Mouse (Mus musculus) layer of hippocampus, adult 18-20 months (tissue): ENCODE measurements around the gene Aicda. TPM values are rescaled to one million over a fixed set of nuclear protein-coding genes. Genes with fewer than 3 reads are reported as not detected.
"Not testable (repeated sequence)": the region's sequence is repeated elsewhere in the genome, so short reads cannot be mapped to it uniquely, and the experiment has no call there.

ENCODE experiments used
- DNase-seq, 2 experiments: peaks; one replicate each; pipeline ENCODE4 v3.0.0; 2022; ENCODE audit warnings: low spot score in 2 of 2
- total RNA-seq, 2 experiments: library from RNA; stranded (reverse); gene quantifications; 2 replicates each; pipeline ENCODE4 v1.2.3; 2021

Gene Aicda
- total RNA-seq, 2 experiments from 2014 or later: not detected

DNA sequence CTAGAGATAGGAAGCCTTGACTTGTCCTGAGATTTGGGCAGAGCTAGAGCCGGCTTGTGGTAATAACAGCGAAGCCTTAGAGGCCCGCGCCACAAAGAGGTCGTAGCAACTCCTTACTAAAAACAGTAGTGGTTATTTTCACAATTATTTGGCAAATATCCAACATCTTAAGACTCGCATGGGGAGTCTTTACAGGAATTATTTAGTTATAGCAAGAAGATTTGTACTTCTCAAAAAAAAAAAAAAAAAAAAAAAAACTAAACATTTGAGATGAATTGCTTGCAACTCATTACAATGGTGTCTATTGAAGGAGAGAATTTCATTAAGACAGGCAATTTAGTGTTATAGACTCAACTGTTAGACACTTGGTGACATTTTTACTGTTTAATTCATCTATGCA is 501 bp downstream of the Aicda start:
- DNase-seq: no peak

DNA sequence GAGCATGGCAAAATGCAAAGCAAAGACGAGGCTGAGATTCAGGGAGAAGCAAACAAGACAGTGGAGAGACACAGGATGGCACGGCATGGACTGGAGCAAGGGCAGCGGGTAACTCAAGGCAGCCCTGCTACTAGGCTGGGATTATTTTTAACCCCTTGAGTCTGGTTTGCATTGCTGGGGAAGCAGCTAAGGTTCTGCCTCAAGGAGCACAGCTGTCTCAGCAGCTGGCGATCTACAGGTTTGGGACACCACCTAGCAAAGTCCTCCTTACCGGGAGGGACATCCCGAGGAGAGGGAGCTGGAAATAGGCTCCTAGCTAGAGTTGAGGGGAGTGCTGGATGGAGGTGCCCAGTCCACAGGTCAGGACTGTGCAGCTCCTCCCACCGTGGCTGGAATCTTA is 1.7 kb downstream of the Aicda start:
- DNase-seq: no peak

GRCm38 (mm10) chr6:122556959-122557561 is 3.5 kb downstream of the Aicda start:
- DNase-seq: peak; percentile 48 to 90

GRCm38 (mm10) chr6:122560427-122560826 is 6.8 kb downstream of the Aicda start:
- peak; percentile 37 to 71 for DNase-seq

GRCm38 (mm10) chr6:122561005-122561404 is 7.4 kb downstream of the Aicda start:
- no peak for DNase-seq

- peak; percentile 51 to 86 for DNase-seq
These were observed 8.9 kb downstream of the Aicda start for GRCm38 (mm10) chr6:122562463-122562862.

DNA sequence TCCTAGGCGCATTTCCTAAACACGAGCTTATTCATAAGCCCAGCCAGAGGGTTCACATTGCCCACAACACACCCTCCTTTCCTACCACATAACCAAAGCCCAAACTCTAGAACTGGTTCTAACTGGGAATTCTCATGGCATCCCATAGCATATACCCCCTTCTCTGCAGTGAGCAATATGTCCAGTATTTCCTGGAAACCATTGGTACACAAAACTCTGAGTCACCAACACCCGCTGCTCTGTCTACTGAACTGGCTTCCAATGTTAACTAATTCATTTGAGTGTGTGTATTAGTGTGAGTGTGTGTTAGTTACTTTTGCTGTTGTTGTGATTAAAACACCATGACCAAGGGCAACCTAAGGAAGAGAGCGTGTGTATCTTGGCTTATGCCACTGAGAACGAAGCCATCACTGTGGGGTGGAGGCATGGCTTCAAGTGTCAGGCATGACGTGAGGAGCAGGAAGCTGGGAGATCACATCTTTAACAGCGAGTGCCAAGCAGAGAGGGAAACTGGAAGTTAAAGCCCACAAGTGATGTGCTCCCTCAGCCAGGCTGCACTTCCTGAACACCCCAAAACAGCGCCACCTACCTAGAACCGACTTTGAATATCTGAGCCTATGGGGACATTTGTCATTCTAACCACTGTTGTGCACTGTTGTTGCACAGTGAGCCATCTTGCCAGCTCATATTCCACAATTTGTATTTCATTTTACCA is 11.6 kb downstream of the Aicda start:
- no peak for DNase-seq

DNA sequence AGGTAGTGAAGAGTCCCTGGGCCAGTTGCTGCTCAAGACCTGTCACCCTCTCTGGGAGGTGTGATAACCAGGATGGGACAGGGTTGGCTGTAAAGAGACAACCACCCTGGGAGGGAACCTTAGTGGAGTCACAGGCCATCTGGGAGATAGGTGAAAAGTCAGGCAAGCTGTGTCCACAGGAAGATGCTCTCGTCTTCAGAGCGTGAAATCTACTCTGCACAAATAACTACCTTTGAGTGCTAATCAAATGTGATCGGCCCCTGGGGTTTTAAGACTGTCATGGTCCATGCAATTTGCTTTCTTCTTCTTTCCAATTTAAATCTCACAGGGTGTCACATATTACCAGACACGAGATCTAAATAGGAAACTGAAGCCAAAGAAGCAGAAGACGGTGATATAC is 15.5 kb downstream of the Aicda start:
- no peak for DNase-seq

DNA sequence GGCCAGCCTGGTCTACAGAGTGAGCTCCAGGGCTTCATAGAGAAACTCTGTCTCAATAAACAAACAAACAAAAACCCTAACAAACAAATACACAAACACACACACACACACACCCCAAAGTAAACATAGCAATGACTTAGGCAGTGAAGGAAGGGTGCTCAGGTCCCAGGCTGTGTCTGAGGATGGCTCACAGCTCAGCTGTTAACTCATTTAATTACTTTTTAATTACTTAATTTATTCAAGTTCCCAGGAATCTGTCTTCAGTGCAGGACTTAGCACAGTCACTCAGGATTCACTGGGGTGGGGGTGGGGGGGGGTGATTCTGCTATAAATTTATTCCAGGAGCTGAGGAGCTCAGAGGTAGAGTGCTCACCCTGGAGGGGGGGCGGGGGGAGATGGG is 16.2 kb downstream of the Aicda start:
- no peak for DNase-seq

DNA sequence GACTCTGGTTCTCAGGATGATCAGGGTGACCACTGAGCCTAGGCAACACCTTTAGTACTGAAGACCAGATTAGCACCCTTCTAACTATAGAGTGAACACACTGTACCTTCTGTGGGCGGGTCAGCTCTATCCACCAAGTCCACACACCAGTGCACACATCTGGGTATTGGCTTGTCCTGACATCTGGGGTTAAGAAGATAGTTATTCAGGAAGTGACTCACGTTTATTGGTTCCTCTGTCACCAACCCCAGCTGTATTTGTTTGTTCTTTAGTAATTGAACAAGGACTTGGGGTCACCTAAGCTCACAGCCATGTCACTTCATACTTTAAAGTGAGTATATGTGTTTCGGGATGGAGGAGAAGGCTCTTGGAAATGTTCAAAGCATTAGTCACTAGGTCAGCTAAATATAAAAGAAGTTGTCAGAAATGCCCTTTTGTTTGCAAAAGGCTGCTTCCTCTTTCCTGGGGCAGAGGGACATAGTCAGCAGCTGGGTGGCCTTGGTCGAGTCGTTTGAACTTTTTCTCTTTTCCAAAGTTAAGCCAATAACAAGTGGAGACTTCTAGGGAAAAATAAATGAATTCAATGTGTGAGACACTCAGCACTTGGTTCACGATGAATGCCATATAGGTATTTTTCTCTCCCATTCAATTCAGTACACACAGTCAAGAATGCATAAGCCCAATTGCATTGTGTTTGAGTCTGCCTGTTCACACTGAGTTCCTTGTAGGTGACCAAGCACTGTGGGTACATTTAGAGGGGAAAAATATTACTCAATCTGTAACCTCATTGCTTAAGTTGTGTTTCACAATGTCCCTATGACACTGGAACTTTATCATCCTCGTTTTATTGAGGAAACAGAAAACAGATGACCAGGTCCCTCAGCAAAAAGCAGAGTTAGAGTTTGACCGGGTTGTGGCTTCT is 17.4 kb downstream of the Aicda start:
- no peak for DNase-seq

- no peak for DNase-seq
These were observed 18.0 kb downstream of the Aicda start for GRCm38 (mm10) chr6:122571617-122571959.

DNA sequence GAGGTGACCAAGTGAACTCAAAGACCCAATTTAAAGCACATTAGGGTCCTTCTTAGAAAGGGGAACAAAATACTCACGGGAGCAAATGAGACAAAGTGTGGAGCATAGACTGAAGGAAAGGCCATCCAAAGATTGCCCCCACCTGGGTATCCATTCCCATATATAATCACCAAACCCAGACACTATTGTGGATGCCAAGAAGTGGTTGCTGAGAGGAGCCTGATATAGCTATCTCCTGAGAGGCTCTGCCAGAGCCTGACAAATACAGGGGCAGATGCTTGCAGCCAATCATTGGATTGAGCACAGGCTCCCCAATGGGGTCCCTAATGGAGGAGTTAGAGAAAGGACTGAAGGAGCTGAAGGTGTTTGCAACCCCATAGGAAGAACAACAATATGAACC is 21.4 kb downstream of the Aicda start:
- DNase-seq: not testable (repeated sequence)

GRCm38 (mm10) chr6:122577030-122577429 is 23.4 kb downstream of the Aicda start:
- no peak for DNase-seq

DNA sequence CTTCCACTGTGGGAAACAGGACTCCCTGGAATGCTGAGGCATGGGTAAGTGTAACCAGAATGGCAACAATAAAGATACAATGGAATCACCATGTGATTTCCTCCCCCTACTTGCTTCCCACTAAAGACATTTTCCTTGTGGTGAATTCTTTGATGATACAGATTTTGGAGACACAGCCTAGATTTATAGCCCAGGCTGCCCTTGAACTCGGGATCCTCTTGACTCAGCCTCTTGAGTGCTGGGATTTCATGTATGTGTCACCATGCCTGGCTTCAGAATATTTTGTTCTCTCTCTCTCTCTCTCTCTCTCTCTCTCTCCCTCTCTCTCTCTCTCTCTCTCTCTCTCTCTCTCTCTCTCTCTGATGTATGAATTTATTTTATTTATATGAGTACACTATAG is 25.5 kb downstream of the Aicda start:
- no peak for DNase-seq

- DNase-seq: no peak
These were observed 37.6 kb downstream of the Aicda start for GRCm38 (mm10) chr6:122591027-122591758.

GRCm38 (mm10) chr6:122592905-122593304 is 39.3 kb downstream of the Aicda start:
- DNase-seq: no peak

GRCm38 (mm10) chr6:122595637-122596036 is 42.0 kb downstream of the Aicda start:
- DNase-seq: peak in 1 of 2 experiments; percentile 28

DNA sequence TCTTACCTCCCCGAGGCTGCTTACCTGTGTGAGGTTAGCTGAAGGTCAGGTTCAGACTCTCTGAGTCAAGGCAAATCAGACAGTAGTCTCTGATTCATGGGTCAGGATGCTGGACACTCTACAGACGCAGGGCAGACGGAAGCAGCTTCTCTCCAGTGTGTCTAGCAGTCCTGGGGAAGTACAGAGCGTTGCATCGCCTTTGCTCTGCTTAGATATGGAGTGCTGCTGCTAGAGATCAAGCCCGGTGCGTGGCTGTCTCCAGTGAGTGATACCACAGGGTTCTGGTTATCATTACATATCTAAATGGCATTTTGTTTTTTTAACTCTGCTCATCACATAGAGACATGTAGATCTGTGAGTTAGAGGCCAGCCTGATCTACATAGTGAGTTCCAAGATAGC is 43.0 kb downstream of the Aicda start:
- DNase-seq: no peak

DNA sequence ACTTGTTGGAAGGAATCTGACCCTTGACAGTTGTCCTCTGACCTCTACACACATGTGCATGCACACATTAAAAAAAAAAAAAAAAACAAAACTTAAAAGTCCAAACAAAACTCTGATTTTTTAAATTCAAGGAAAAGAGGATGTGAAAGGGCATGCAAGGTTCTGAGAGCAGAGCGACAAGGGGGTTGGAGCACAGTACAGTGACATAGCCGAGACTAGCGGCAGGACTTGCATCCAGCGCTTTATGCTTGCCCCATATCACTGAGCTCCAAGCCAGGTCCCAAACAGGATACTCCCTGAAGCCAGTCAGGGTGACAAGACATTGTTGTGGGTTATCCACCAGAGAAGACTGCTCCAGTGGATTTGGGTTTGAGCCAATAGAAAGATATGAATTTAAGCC is 44.4 kb downstream of the Aicda start:
- DNase-seq: no peak

DNA sequence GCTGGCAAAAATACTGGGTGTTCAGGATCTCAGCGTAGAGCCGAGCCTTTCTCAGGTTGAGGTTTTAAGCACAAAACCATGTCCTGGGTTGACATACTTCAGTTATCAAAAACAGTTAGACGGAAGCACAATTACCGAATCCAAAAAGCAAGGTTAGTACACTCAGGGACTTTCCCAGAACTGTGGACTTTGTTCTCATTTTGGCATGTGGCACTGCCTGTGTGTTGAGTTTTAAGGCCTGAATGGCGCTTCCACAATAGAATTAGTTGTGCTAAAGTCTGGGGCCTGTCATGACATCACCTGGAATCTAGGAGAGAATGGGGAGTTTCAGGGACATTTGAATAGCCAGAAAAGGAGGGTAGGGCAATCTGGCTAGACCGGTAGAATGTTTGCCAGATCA is 44.8 kb downstream of the Aicda start:
- DNase-seq: no peak

- DNase-seq: no peak
These were observed 45.6 kb downstream of the Aicda start for GRCm38 (mm10) chr6:122599054-122599737.
